Mouse (Mus musculus) liver, embryonic 14.5 days (tissue): ENCODE measurements around the gene Clybl. TPM values are rescaled to one million over a fixed set of nuclear protein-coding genes. Genes with fewer than 3 reads are reported as not detected.

Experiments used
- ATAC-seq: fragments of 200-750 bp; cut with Nextera tagmentation; 2 replicates; pipeline ENCODE4 v1.8.0; 2017; ENCODE audit warnings: moderate number of reproducible peaks, mild to moderate bottlenecking, moderate library complexity; ENCODE audit not compliant: insufficient read depth
- DNase-seq, 3 experiments: peaks; one replicate each; pipeline ENCODE4 v3.0.0-alpha.2; 2012 to 2013; ENCODE audit warnings: low read depth in 3 of 3, low spot score in 3 of 3
- H3K27ac ChIP-seq: fragments of 300-500 bp; sonication (generic); 2 replicates; pipeline ENCODE4 v1.5.1; 2014; ENCODE audit warnings: moderate library complexity, mild to moderate bottlenecking, control low read depth, inconsistent platforms
- H3K27me3 ChIP-seq: fragments of 300-500 bp; sonication (generic); 2 replicates; pipeline ENCODE4 v1.6.1; 2014; ENCODE audit warnings: mild to moderate bottlenecking, low read length, moderate library complexity; ENCODE audit not compliant: control insufficient read depth, insufficient read depth
- H3K36me3 ChIP-seq: fragments of 300-500 bp; sonication (generic); replicated peaks from 2 replicates; pipeline ENCODE4 v1.6.1; 2014; ENCODE audit warnings: low read depth; ENCODE audit not compliant: control insufficient read depth, insufficient read depth
- H3K4me1 ChIP-seq, 2 experiments: fragments of 200-500 bp in 1 of 2; fragments of 300-500 bp in 1 of 2; sonication (generic) in 1 of 2; replicated peaks; 2 replicates each; pipeline ENCODE4 v1.6.1; 2012 to 2014; ENCODE audit warnings: antibody characterized with exemption in 1 of 2, inconsistent platforms in 1 of 2, low read length in 1 of 2; ENCODE audit not compliant: control insufficient read depth in 2 of 2, insufficient read depth in 2 of 2
- H3K4me2 ChIP-seq: fragments of 300-500 bp; sonication (generic); 2 replicates; pipeline ENCODE4 v1.6.1; 2014; ENCODE audit warnings: low read depth, mild to moderate bottlenecking, control low read depth, moderate library complexity
- H3K4me3 ChIP-seq, 2 experiments: fragments of 200-500 bp in 1 of 2; fragments of 300-500 bp in 1 of 2; sonication (generic) in 1 of 2; 2 replicates each; pipeline ENCODE4 v1.5.1; 2012 to 2014; ENCODE audit warnings: low read depth in 2 of 2, low read length in 2 of 2, mild to moderate bottlenecking in 2 of 2, control low read depth in 1 of 2, inconsistent platforms in 1 of 2, moderate library complexity in 1 of 2; ENCODE audit not compliant: insufficient read depth in 1 of 2
- H3K9ac ChIP-seq: fragments of 300-500 bp; sonication (generic); replicated peaks from 2 replicates; pipeline ENCODE4 v1.6.1; 2014; ENCODE audit warnings: mild to moderate bottlenecking, control low read depth, moderate library complexity
- H3K9me3 ChIP-seq: fragments of 300-500 bp; sonication (generic); 2 replicates; pipeline ENCODE4 v1.6.1; 2016; ENCODE audit warnings: low read length, mixed read lengths; ENCODE audit not compliant: control insufficient read depth
- CTCF ChIP-seq: IDR thresholded peaks from 2 replicates; pipeline ENCODE4 v1.5.1; 2016; ENCODE audit warnings: antibody characterized with exemption, low read depth, control low read depth
- EP300 ChIP-seq: IDR thresholded peaks from 2 replicates; pipeline ENCODE4 v1.6.1; 2016; ENCODE audit warnings: antibody characterized with exemption, low read depth
- WGBS: fragments of 180-500 bp; shearing (Covaris S2); extraction: QIAGEN DNeasy Blood & Tissue Kit; methylation state at CpG from one replicate; pipeline ENCODE4 v1.1.7; 2014; ENCODE audit not compliant: insufficient replicate concordance; 5-methylcytosine and 5-hydroxymethylcytosine counted together
- polyA plus RNA-seq, 2 experiments: library from polyadenylated mRNA; depleted of rRNA in 1 of 2; stranded (reverse) in 1 of 2; unstranded in 1 of 2; fragments of >200 nt; fragmentation: Nextera tagmentation in 1 of 2; extraction: Ambion mirVana in 1 of 2; gene quantifications; 2 replicates each; pipeline versions ENCODE4 v1.2.1 to v1.2.3; 2012 to 2014

Clybl gene
- polyA plus RNA-seq, 2 experiments: 15.6 to 28.9 TPM

- Histone ChIP-seq H3K4me1 (peaks cover 32 to 33% of the 10 kb centered on the region in 2 experiments), H3K9me3 (no peaks in the 10 kb centered on the region), H3K36me3 (no peaks in the 10 kb centered on the region), H3K27me3 (no peaks in the 10 kb centered on the region), H3K4me3 (peak overlapping the region; percentile 72 to 89), H3K4me2 (peak overlapping the region; percentile 73), H3K27ac (peak overlapping the region; percentile 75), H3K9ac (peak overlapping the region; percentile 84)
- TF ChIP-seq CTCF: no peak
- no peak for TF ChIP-seq EP300
- peak in 1 of 3 experiments; percentile 33 for DNase-seq
- ATAC-seq: no peak
- 48% methylated on average over 6 of the region's 6 CpGs for WGBS
Measured at GRCm38 (mm10) chr14:122182220-122182619, 716 bp downstream of the Clybl start.

GRCm38 (mm10) chr14:122183974-122184373, 2.5 kb downstream of the Clybl start:
- TF ChIP-seq EP300: peak; percentile 44; the same call in 1 of the 2 replicates
- no peak for TF ChIP-seq CTCF
- Histone ChIP-seq H3K27ac (peak overlapping the region; percentile 81), H3K4me1 (peaks cover 32 to 33% of the 10 kb centered on the region in 2 experiments), H3K36me3 (no peaks in the 10 kb centered on the region), H3K4me3 (peak overlapping the region in 1 of 2 experiments; percentile 31; a peak in 2 of 4 replicates), H3K9ac (peak overlapping the region; percentile 55), H3K4me2 (peak overlapping the region; percentile 62), H3K9me3 (no peaks in the 10 kb centered on the region), H3K27me3 (no peaks in the 10 kb centered on the region)
- DNase-seq: peak; percentile 63 to 78 (median 64)
- ATAC-seq: peak; percentile 17; the same call in 1 of the 2 replicates
- 22% methylated on average over 11 of the region's 11 CpGs for WGBS

DNA sequence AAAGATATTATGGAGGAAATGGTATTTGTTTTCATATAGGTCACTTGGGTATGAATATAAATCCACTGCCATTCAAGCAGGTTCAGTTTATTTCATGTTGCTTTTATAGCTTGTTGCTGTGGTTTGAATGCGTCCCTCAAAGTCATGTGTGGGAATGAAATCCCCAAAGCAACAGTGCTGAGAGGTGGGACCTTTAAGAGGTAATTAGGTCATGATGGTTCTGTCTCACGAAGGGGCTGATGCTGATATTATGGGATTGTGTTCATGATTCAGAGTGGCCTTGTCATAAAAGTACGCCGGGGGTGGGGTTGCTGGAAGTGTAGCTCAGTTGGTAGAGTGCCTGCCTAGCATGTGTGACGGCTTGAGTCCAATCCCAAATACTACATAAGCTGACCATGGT, 6.7 kb downstream of the Clybl start:
- Histone ChIP-seq H3K27ac (no peak overlapping the region), H3K4me3 (no peak overlapping the region), H3K27me3 (no peaks in the 10 kb centered on the region), H3K9ac (no peak overlapping the region), H3K9me3 (no peaks in the 10 kb centered on the region), H3K4me2 (no peak overlapping the region), H3K4me1 (peaks cover 15 to 17% of the 10 kb centered on the region in 2 experiments), H3K36me3 (no peaks in the 10 kb centered on the region)
- 77% methylated on average over 5 of the region's 5 CpGs for WGBS
- DNase-seq (no peak), ATAC-seq (no peak)
- TF ChIP-seq EP300 (no peak), CTCF (no peak)

DNA sequence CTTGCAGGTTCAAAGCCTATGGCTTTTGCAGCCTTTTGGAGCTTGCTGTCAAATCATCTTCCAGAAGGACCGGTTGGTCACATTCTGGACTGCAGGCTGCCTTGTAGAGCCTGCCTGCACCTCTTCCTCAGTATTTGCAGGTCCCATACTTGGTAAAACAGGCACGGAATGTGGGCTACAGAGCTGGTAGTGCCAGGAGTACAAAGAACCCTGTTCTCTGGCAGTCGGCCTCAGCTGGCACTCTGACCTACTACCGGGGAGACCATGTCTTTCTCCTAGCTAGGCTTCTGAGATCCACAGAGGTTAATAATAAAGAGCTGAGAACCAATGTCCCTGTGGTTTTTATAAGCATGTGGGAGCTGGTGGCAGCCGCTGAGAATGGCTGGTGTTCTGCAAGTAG, 8.4 kb downstream of the Clybl start:
- H3K4me1 ChIP-seq: peaks cover 0 to under 1% of the 10 kb centered on the region in 2 experiments; a peak in 2 of 4 replicates
- H3K27me3 ChIP-seq: no peaks in the 10 kb centered on the region
- H3K4me3 ChIP-seq: no peak overlapping the region
- 72% methylated on average over 5 of the region's 5 CpGs for WGBS
- no peak overlapping the region for H3K9ac ChIP-seq
- no peaks in the 10 kb centered on the region for H3K9me3 ChIP-seq
- no peak overlapping the region for H3K4me2 ChIP-seq
- no peak for ATAC-seq
- TF ChIP-seq EP300: no peak
- TF ChIP-seq CTCF: no peak
- no peak overlapping the region for H3K27ac ChIP-seq
- no peaks in the 10 kb centered on the region for H3K36me3 ChIP-seq
- DNase-seq: no peak

DNA sequence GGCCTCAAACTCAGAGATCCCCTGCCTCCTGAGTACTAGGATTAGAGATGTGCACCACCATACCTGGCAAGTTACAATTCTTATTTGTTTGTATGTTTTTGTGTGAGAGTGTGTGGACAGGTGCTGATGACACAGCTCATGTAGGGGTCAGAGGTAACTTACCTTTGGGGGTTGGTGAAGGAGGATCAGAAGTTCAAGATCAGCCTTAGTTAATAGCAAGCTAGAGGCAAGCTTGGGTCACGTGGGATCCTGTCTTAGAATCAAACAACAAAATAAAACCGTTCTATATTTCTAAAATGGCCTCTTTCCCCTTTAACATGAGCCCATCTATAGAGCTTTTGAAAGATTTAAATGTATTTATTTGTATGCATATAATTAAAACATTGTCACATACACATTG, 9.0 kb downstream of the Clybl start:
- Histone ChIP-seq H3K4me3 (no peak overlapping the region), H3K9me3 (no peaks in the 10 kb centered on the region), H3K27ac (no peak overlapping the region), H3K9ac (no peak overlapping the region), H3K27me3 (no peaks in the 10 kb centered on the region), H3K4me2 (no peak overlapping the region), H3K4me1 (no peaks in the 10 kb centered on the region), H3K36me3 (no peaks in the 10 kb centered on the region)
- WGBS: 7% methylated on average over 2 of the region's 2 CpGs
- ATAC-seq (no peak), DNase-seq (no peak)
- TF ChIP-seq CTCF (no peak), EP300 (no peak)
